Comparison of ENCODE assay signal across 20 mouse cellular contexts in the genomic region with DNA sequence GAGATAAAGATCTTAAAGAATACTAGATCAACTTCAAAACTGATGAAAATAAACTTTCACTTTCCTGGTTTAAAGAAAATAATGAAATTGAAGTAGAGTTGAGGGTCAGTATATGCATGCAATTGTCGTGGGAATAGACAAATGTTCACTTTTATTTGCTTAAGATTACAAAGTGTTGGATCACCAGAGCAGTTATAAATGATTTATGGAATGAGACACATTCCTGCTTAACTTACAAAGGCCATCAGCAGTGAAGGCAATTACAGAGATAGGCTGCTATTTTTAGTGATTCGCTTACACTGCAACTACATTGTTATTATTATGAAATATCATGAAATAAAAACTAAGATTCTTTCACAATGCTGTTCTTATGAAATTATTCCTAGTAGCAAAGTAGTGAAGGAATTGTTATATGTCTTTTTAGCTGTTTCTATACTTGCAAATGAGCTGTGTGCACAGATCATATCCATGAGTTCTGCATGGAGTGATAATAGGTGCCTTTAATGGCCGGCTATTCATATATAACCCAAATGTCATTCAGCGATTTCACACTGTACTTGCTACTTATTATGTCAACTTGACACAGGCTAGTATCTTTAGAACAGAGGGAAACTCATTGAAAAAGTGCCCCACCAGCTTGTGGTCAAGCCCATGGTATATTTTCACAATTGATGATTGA.
DNase-seq lines count a peak whose midpoint lies in the region; ATAC-seq lines count a peak whose summit lies in the region.
"Had no signal": no experiment of that assay in that cellular context is flagged by ENCODE, and none has a peak within 500 bp of the region (broad histone marks: within the 10 kb centered on the region; RNA-seq: fewer than 3 reads in every experiment).

No protein-coding gene starts in this region.

- H3K36me3 ChIP-seq in kidney, embryonic 16.5 days (ENCODE audit: insufficient read depth, low read length): no peaks in the 10 kb centered on the region
- H3K36me3 ChIP-seq in lung, embryonic 15.5 days: no peaks in the 10 kb centered on the region
- H3K36me3 ChIP-seq: embryonic facial prominence, embryonic 12.5 days; forebrain, embryonic 12.5 days; heart, embryonic 10.5 days; hindbrain, embryonic 13.5 days had no signal

- no peaks in the 10 kb centered on the region for H3K9me3 ChIP-seq in kidney, embryonic 16.5 days (ENCODE audit: low read length)
- H3K9me3 ChIP-seq in lung, embryonic 15.5 days: no peaks in the 10 kb centered on the region
- H3K9me3 ChIP-seq: embryonic facial prominence, embryonic 12.5 days; forebrain, embryonic 12.5 days; heart, embryonic 10.5 days; hindbrain, embryonic 13.5 days had no signal

- DNase-seq in kidney, adult 9 months: peak; percentile 6
- no peak for DNase-seq in lung, postnatal 14 days
- DNase-seq in Muller cell, postnatal 12 days (ENCODE audit: inconsistent ontology term): peak; percentile 19
- peak; percentile 14 for DNase-seq in adipocyte (ENCODE audit: low spot score)
- DNase-seq in heart, postnatal 14 days: no peak
- DNase-seq: adrenal gland, postnatal 10 days; cerebellum, adult 11 months; cerebellum, adult 8-10 months; cerebellum, postnatal 14 days; embryo, embryonic 11 days; gastrocnemius, postnatal 10 days; heart, adult 18-20 months; heart, postnatal 10 days had no signal

- no peak overlapping the region for H3K27ac ChIP-seq in kidney, embryonic 16.5 days (ENCODE audit: low read length)
- no peak overlapping the region for H3K27ac ChIP-seq in lung, embryonic 15.5 days
- H3K27ac ChIP-seq: embryonic facial prominence, embryonic 12.5 days; forebrain, embryonic 12.5 days; heart, embryonic 10.5 days; hindbrain, embryonic 13.5 days had no signal

- no peaks in the 10 kb centered on the region for H3K27me3 ChIP-seq in kidney, embryonic 16.5 days (ENCODE audit: insufficient read depth, low read length)
- H3K27me3 ChIP-seq in lung, embryonic 15.5 days: no peaks in the 10 kb centered on the region
- H3K27me3 ChIP-seq: embryonic facial prominence, embryonic 12.5 days; forebrain, embryonic 12.5 days; hindbrain, embryonic 13.5 days had no signal

- H3K4me1 ChIP-seq in kidney, embryonic 16.5 days (ENCODE audit: insufficient read depth, low read length): no peaks in the 10 kb centered on the region
- H3K4me1 ChIP-seq in lung, embryonic 15.5 days: no peaks in the 10 kb centered on the region
- H3K4me1 ChIP-seq: embryonic facial prominence, embryonic 12.5 days; forebrain, embryonic 12.5 days; heart, embryonic 10.5 days; hindbrain, embryonic 13.5 days had no signal

- no peak overlapping the region for H3K9ac ChIP-seq in kidney, embryonic 16.5 days (replicated peaks; ENCODE audit: low read length)
- H3K9ac ChIP-seq in lung, embryonic 15.5 days: no peak overlapping the region
- H3K9ac ChIP-seq: embryonic facial prominence, embryonic 12.5 days; forebrain, embryonic 12.5 days; hindbrain, embryonic 13.5 days had no signal

- no peak overlapping the region for H3K4me2 ChIP-seq in kidney, embryonic 16.5 days (replicated peaks; ENCODE audit: low read depth, low read length)
- H3K4me2 ChIP-seq in lung, embryonic 15.5 days: no peak overlapping the region
- H3K4me2 ChIP-seq: embryonic facial prominence, embryonic 12.5 days; forebrain, embryonic 12.5 days; hindbrain, embryonic 13.5 days had no signal

- intact Hi-C loops in heart, postnatal 14 days (cut with DNase I): no loop called here

- H3K4me3 ChIP-seq in kidney, embryonic 16.5 days (ENCODE audit: low read length): no peak overlapping the region
- H3K4me3 ChIP-seq in lung, embryonic 15.5 days: no peak overlapping the region
- H3K4me3 ChIP-seq: embryonic facial prominence, embryonic 12.5 days; forebrain, embryonic 12.5 days; heart, embryonic 10.5 days; hindbrain, embryonic 13.5 days had no signal

- ATAC-seq in kidney, embryonic 16.5 days (ENCODE audit: low FRiP score, low TSS enrichment): no peak
- ATAC-seq in lung, embryonic 15.5 days (ENCODE audit: borderline replicate concordance, extremely low read depth, low FRiP score, low TSS enrichment): peak; percentile 31; the same call in 1 of the 2 replicates
- ATAC-seq: forebrain, embryonic 16.5 days had no signal

- WGBS in kidney, embryonic 16.5 days: 64% methylated on average over 4 of the region's 4 CpGs
- WGBS in lung, embryonic 15.5 days: 46% methylated on average over 4 of the region's 4 CpGs

Comparison
In these comparisons a context has a peak if more than half of its experiments do, and no peak if none do; other contexts are left out.
1. DNase-seq: peak in kidney, adult 9 months (single experiment), Muller cell, postnatal 12 days (single experiment) and adipocyte (single experiment); none in lung, postnatal 14 days (single experiment) and heart, postnatal 14 days (0 of 2).